Mouse (Mus musculus): ENCODE results near the gene Armc9.

The Armc9 gene

GRCm38 (mm10) chr1:86281781-86282536 lies 127.4 kb downstream of the Armc9 start:
- DNase-seq (ENCODE audit: low spot score), result no peak

GRCm38 (mm10) chr1:86284101-86284500 lies 129.5 kb downstream of the Armc9 start:
- DNase-seq (ENCODE audit: low spot score), result no peak

- DNase-seq (ENCODE audit: low spot score), result no peak
These were observed 130.7 kb downstream of the Armc9 start for GRCm38 (mm10) chr1:86285295-86285694.

- DNase-seq (ENCODE audit: low spot score), result no peak
These were observed 132.9 kb downstream of the Armc9 start for GRCm38 (mm10) chr1:86287473-86287872.

GRCm38 (mm10) chr1:86290452-86290851 lies 135.9 kb downstream of the Armc9 start:
- no peak for DNase-seq (ENCODE audit: low spot score)

- DNase-seq (ENCODE audit: low spot score), result no peak
These were observed 138.5 kb downstream of the Armc9 start for GRCm38 (mm10) chr1:86293091-86293490.

- no peak for DNase-seq (ENCODE audit: low spot score)
These were observed 139.3 kb downstream of the Armc9 start for GRCm38 (mm10) chr1:86293868-86294267.

- DNase-seq (ENCODE audit: low spot score), result no peak
These were observed 139.9 kb downstream of the Armc9 start for GRCm38 (mm10) chr1:86294472-86294871.

GRCm38 (mm10) chr1:86300093-86300492 lies 145.5 kb downstream of the Armc9 start:
- DNase-seq (ENCODE audit: low spot score), result no peak

- DNase-seq (ENCODE audit: low spot score), result no peak
These were observed 146.2 kb downstream of the Armc9 start for GRCm38 (mm10) chr1:86300731-86301130.

- no peak for DNase-seq (ENCODE audit: low spot score)
These were observed 146.9 kb downstream of the Armc9 start for GRCm38 (mm10) chr1:86301221-86302091.

GRCm38 (mm10) chr1:86302532-86302931 lies 148.0 kb downstream of the Armc9 start, which contains the start of gene B3gnt7:
TSS of gene B3gnt7 (plus strand) at chr1:86302832.
- DNase-seq (ENCODE audit: low spot score), result no peak

- DNase-seq (ENCODE audit: low spot score), result peak; percentile 71
These were observed 148.7 kb downstream of the Armc9 start for GRCm38 (mm10) chr1:86303063-86303872.

GRCm38 (mm10) chr1:86303873-86304250 lies 149.3 kb downstream of the Armc9 start:
- DNase-seq (ENCODE audit: low spot score), result no peak

GRCm38 (mm10) chr1:86306686-86307085 lies 152.1 kb downstream of the Armc9 start:
- DNase-seq (ENCODE audit: low spot score), result no peak

GRCm38 (mm10) chr1:86307177-86307762 lies 152.7 kb downstream of the Armc9 start:
- no peak for DNase-seq (ENCODE audit: low spot score)

- no peak for DNase-seq (ENCODE audit: low spot score)
These were observed 153.5 kb downstream of the Armc9 start for GRCm38 (mm10) chr1:86307871-86308641.

- no peak for DNase-seq (ENCODE audit: low spot score)
These were observed 154.8 kb downstream of the Armc9 start for GRCm38 (mm10) chr1:86309270-86309833.

GRCm38 (mm10) chr1:86310536-86311310 lies 156.1 kb downstream of the Armc9 start:
- no peak for DNase-seq (ENCODE audit: low spot score)

- no peak for DNase-seq (ENCODE audit: low spot score)
These were observed 157.0 kb downstream of the Armc9 start for GRCm38 (mm10) chr1:86311467-86312005.
